Mouse (Mus musculus): ENCODE measurements around the gene Trmt11.
A peak's percentile ranks its signal among the peaks of the same experiment; 100 is the strongest.
"Not testable (repeated sequence)": the region's sequence is repeated elsewhere in the genome, so short reads cannot be mapped to it uniquely, and the experiment has no call there.

The Trmt11 gene

GRCm38 (mm10) chr10:30600542-30600966, at the start of gene Trmt11:
Gene Trmt11 (minus strand): TSS chr10:30600749.
- DNase-seq (ENCODE audit: low spot score) = peak; percentile 80

GRCm38 (mm10) chr10:30647681-30648080, 47.1 kb upstream of the Trmt11 start:
- DNase-seq (ENCODE audit: low spot score) = no peak

GRCm38 (mm10) chr10:30638216-30638615, 37.7 kb upstream of the Trmt11 start:
- DNase-seq (ENCODE audit: low spot score) = no peak

- DNase-seq (ENCODE audit: low spot score) = not testable (repeated sequence)
Measured at GRCm38 (mm10) chr10:30636474-30637154, 36.1 kb upstream of the Trmt11 start.

- DNase-seq (ENCODE audit: low spot score) = no peak
Measured at GRCm38 (mm10) chr10:30632718-30633117, 32.2 kb upstream of the Trmt11 start.

- DNase-seq (ENCODE audit: low spot score) = no peak
Measured at GRCm38 (mm10) chr10:30629977-30630376, 29.4 kb upstream of the Trmt11 start.

- DNase-seq (ENCODE audit: low spot score) = no peak
Measured at GRCm38 (mm10) chr10:30629513-30629912, 29.0 kb upstream of the Trmt11 start, which contains the start of gene Hint3. Gene Hint3 (minus strand): TSS chr10:30629632.

- not testable (repeated sequence) for DNase-seq (ENCODE audit: low spot score)
Measured at GRCm38 (mm10) chr10:30628444-30628843, 27.9 kb upstream of the Trmt11 start.

GRCm38 (mm10) chr10:30627548-30627947, 27.0 kb upstream of the Trmt11 start:
- no peak for DNase-seq (ENCODE audit: low spot score)

- no peak for DNase-seq (ENCODE audit: low spot score)
Measured at GRCm38 (mm10) chr10:30624161-30625019, 23.8 kb upstream of the Trmt11 start.

GRCm38 (mm10) chr10:30622928-30623327, 22.4 kb upstream of the Trmt11 start:
- DNase-seq (ENCODE audit: low spot score) = no peak

GRCm38 (mm10) chr10:30618918-30619210, 18.3 kb upstream of the Trmt11 start:
- DNase-seq (ENCODE audit: low spot score) = no peak

GRCm38 (mm10) chr10:30618091-30618917, 17.8 kb upstream of the Trmt11 start:
- DNase-seq (ENCODE audit: low spot score) = peak; percentile 96

GRCm38 (mm10) chr10:30613039-30613438, 12.5 kb upstream of the Trmt11 start:
- no peak for DNase-seq (ENCODE audit: low spot score)

GRCm38 (mm10) chr10:30609614-30610013, 9.1 kb upstream of the Trmt11 start:
- no peak for DNase-seq (ENCODE audit: low spot score)

- DNase-seq (ENCODE audit: low spot score) = no peak
Measured at GRCm38 (mm10) chr10:30608109-30608508, 7.6 kb upstream of the Trmt11 start.

GRCm38 (mm10) chr10:30600094-30600534, 435 bp downstream of the Trmt11 start:
- DNase-seq (ENCODE audit: low spot score) = no peak

- DNase-seq (ENCODE audit: low spot score) = no peak
Measured at GRCm38 (mm10) chr10:30587037-30587436, 13.5 kb downstream of the Trmt11 start.

- DNase-seq (ENCODE audit: low spot score) = no peak
Measured at GRCm38 (mm10) chr10:30585691-30586090, 14.9 kb downstream of the Trmt11 start.

GRCm38 (mm10) chr10:30577670-30578280, 22.8 kb downstream of the Trmt11 start:
- DNase-seq (ENCODE audit: low spot score) = no peak

- DNase-seq (ENCODE audit: low spot score) = no peak
Measured at GRCm38 (mm10) chr10:30566364-30566763, 34.2 kb downstream of the Trmt11 start.

GRCm38 (mm10) chr10:30564651-30565050, 35.9 kb downstream of the Trmt11 start:
- DNase-seq (ENCODE audit: low spot score) = no peak

Data from ovary, postnatal 10 days (tissue).